Mouse (Mus musculus): ENCODE data around the gene Amot. TPM values are rescaled to one million over a fixed set of nuclear protein-coding genes. Genes with fewer than 3 reads are reported as not detected.

The Amot gene
- polyA plus RNA-seq, 1 experiment, result 1.6 TPM

- no peaks in the 10 kb centered on the region for H3K4me1 ChIP-seq (ENCODE audit: control insufficient read depth, insufficient read depth, low read length)
- WGBS, result 65% methylated on average over 5 of the region's 5 CpGs
- no peak overlapping the region for H3K4me3 ChIP-seq (replicated peaks; ENCODE audit: control insufficient read depth, low read depth, low read length)
- no peak for TF ChIP-seq POLR2A (IDR thresholded peaks at IDR 0.05; ENCODE audit: borderline replicate concordance, control insufficient read depth, low read depth, low read length)
- no peak for TF ChIP-seq CTCF (IDR thresholded peaks at IDR 0.05; ENCODE audit: control insufficient read depth, insufficient read depth, low read length)
- no peak overlapping the region for H3K27ac ChIP-seq (ENCODE audit: control insufficient read depth, insufficient read depth, low read depth, low read length, poor library complexity)
Measured at GRCm38 (mm10) chrX:145430836-145431570, 74.0 kb downstream of the Amot start.

- no peak overlapping the region for H3K27ac ChIP-seq (ENCODE audit: control insufficient read depth, insufficient read depth, low read depth, low read length, poor library complexity)
- 80% methylated on average over 1 of the region's 1 CpGs for WGBS
- H3K4me1 ChIP-seq (ENCODE audit: control insufficient read depth, insufficient read depth, low read length), result no peaks in the 10 kb centered on the region
- TF ChIP-seq CTCF (IDR thresholded peaks at IDR 0.05; ENCODE audit: control insufficient read depth, insufficient read depth, low read length) (no peak), POLR2A (IDR thresholded peaks at IDR 0.05; ENCODE audit: borderline replicate concordance, control insufficient read depth, low read depth, low read length) (no peak)
- no peak overlapping the region for H3K4me3 ChIP-seq (replicated peaks; ENCODE audit: control insufficient read depth, low read depth, low read length)
Measured at GRCm38 (mm10) chrX:145428811-145429210, 76.2 kb downstream of the Amot start.

GRCm38 (mm10) chrX:145424026-145424425, 81.0 kb downstream of the Amot start:
- Histone ChIP-seq H3K4me1 (ENCODE audit: control insufficient read depth, insufficient read depth, low read length) (no peaks in the 10 kb centered on the region), H3K4me3 (replicated peaks; ENCODE audit: control insufficient read depth, low read depth, low read length) (no peak overlapping the region), H3K27ac (ENCODE audit: control insufficient read depth, insufficient read depth, low read depth, low read length, poor library complexity) (no peak overlapping the region)
- TF ChIP-seq POLR2A (IDR thresholded peaks at IDR 0.05; ENCODE audit: borderline replicate concordance, control insufficient read depth, low read depth, low read length), result no peak
- TF ChIP-seq CTCF (IDR thresholded peaks at IDR 0.05; ENCODE audit: control insufficient read depth, insufficient read depth, low read length), result no peak
- 58% methylated on average over 2 of the region's 2 CpGs for WGBS

DNA sequence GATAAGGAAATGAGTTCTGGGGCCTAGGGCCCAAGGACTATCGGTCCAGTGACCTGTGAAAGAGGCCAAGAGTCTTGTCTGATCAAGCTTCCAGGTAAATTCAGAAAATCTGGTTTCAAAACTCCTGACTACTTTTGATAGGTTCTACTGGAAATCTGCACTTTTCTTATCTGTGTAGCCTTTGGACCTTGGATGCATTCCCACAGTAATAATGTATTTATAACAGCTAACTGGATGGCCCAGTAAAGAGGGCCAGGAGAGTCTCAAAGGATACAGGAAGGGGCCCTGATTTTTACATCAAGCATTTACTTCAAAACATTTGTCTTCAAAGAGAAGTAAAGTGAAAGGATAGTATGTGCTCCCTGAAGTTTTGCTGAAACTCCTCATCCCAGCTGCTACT, 90.7 kb downstream of the Amot start:
- TF ChIP-seq POLR2A (IDR thresholded peaks at IDR 0.05; ENCODE audit: borderline replicate concordance, control insufficient read depth, low read depth, low read length) (no peak), CTCF (IDR thresholded peaks at IDR 0.05; ENCODE audit: control insufficient read depth, insufficient read depth, low read length) (no peak)
- H3K4me1 ChIP-seq (ENCODE audit: control insufficient read depth, insufficient read depth, low read length), result no peaks in the 10 kb centered on the region
- no peak overlapping the region for H3K27ac ChIP-seq (ENCODE audit: control insufficient read depth, insufficient read depth, low read depth, low read length, poor library complexity)
- WGBS, result 79% methylated on average over 1 of the region's 1 CpGs
- H3K4me3 ChIP-seq (replicated peaks; ENCODE audit: control insufficient read depth, low read depth, low read length), result no peak overlapping the region

DNA sequence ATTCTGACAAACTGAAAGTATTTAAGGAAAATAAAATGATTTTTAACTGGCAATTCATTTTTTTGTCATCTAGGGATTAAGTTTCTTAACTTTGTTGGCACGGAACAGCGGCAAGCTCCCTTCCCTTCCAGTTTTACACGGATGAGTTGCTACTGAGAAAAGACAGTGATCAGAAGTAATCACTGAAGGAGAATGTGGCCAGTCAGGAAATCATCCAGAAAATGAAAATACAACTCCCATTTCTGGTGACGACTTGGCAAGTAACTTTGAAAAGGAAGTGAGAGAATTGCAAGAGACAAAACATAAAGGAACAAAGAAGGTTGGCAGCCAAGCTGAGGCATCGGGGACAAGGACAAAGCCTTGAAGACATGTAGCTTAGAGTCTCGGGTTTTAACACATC, 93.6 kb downstream of the Amot start:
- Histone ChIP-seq H3K4me1 (ENCODE audit: control insufficient read depth, insufficient read depth, low read length) (no peaks in the 10 kb centered on the region), H3K4me3 (replicated peaks; ENCODE audit: control insufficient read depth, low read depth, low read length) (no peak overlapping the region), H3K27ac (ENCODE audit: control insufficient read depth, insufficient read depth, low read depth, low read length, poor library complexity) (no peak overlapping the region)
- WGBS, result 59% methylated on average over 6 of the region's 6 CpGs
- TF ChIP-seq POLR2A (IDR thresholded peaks at IDR 0.05; ENCODE audit: borderline replicate concordance, control insufficient read depth, low read depth, low read length) (no peak), CTCF (IDR thresholded peaks at IDR 0.05; ENCODE audit: control insufficient read depth, insufficient read depth, low read length) (no peak)

DNA sequence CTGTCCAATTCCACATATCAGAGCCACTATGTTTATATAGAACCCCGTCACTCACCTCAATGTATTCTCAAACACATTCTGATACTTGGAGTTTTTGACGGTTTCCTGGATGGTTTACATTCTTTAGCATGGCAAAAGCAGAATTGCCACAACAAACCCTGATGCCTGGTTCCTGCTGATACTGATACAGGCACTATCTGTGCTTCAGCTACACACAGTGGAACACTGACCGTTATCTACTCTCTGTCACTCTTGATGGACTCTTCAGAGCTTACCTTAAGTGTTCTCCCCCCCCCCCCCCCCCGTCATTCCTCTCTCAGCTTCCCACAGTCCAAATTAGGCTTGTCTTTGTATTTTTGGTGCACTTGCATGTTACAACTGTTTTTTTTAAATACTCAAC, 98.9 kb downstream of the Amot start:
- WGBS, result 60% methylated on average over 4 of the region's 4 CpGs
- Histone ChIP-seq H3K27ac (ENCODE audit: control insufficient read depth, insufficient read depth, low read depth, low read length, poor library complexity) (no peak overlapping the region), H3K4me3 (replicated peaks; ENCODE audit: control insufficient read depth, low read depth, low read length) (no peak overlapping the region), H3K4me1 (ENCODE audit: control insufficient read depth, insufficient read depth, low read length) (no peaks in the 10 kb centered on the region)
- TF ChIP-seq POLR2A (IDR thresholded peaks at IDR 0.05; ENCODE audit: borderline replicate concordance, control insufficient read depth, low read depth, low read length), result no peak
- TF ChIP-seq CTCF (IDR thresholded peaks at IDR 0.05; ENCODE audit: control insufficient read depth, insufficient read depth, low read length), result no peak

DNA sequence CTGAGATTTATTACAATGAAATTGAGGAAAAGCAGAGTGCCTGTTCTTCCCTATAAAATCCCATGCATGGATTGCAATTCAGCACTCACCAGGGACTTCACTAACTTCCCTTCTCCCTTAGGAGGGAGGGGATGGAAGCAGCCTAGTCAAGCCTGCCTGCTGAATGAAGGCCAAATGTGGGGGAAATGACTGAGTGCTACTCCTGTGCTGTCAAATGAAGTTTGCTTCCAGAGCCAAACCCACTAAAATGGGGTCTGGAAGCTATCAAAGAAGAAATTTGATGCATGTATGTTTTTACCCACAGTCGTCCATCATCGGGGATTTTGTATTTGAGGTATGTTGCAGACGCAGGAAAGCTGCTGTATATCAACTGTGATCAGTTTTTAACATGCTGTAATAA, 103.1 kb downstream of the Amot start:
- H3K4me3 ChIP-seq (replicated peaks; ENCODE audit: control insufficient read depth, low read depth, low read length), result no peak overlapping the region
- H3K4me1 ChIP-seq (ENCODE audit: control insufficient read depth, insufficient read depth, low read length), result no peaks in the 10 kb centered on the region
- 70% methylated on average over 3 of the region's 3 CpGs for WGBS
- TF ChIP-seq POLR2A (IDR thresholded peaks at IDR 0.05; ENCODE audit: borderline replicate concordance, control insufficient read depth, low read depth, low read length) (no peak), CTCF (IDR thresholded peaks at IDR 0.05; ENCODE audit: control insufficient read depth, insufficient read depth, low read length) (no peak)
- H3K27ac ChIP-seq (ENCODE audit: control insufficient read depth, insufficient read depth, low read depth, low read length, poor library complexity), result no peak overlapping the region

GRCm38 (mm10) chrX:145399236-145399635, 105.7 kb downstream of the Amot start:
- Histone ChIP-seq H3K27ac (ENCODE audit: control insufficient read depth, insufficient read depth, low read depth, low read length, poor library complexity) (no peak overlapping the region), H3K4me1 (ENCODE audit: control insufficient read depth, insufficient read depth, low read length) (no peaks in the 10 kb centered on the region), H3K4me3 (replicated peaks; ENCODE audit: control insufficient read depth, low read depth, low read length) (no peak overlapping the region)
- TF ChIP-seq POLR2A (IDR thresholded peaks at IDR 0.05; ENCODE audit: borderline replicate concordance, control insufficient read depth, low read depth, low read length) (no peak), CTCF (IDR thresholded peaks at IDR 0.05; ENCODE audit: control insufficient read depth, insufficient read depth, low read length) (no peak)
- WGBS, result 11% methylated on average over 1 of the region's 1 CpGs

Other genes starting within 250 kb of the Amot start
- gene Lhfpl1, start 156.1 kb downstream of the Amot start, polyA plus RNA-seq (2011; ENCODE audit: insufficient read depth, insufficient read length, low replicate concordance, missing spikeins), result not detected in 2 replicates